Mouse (Mus musculus) gastrocnemius, adult 18-20 months (tissue): ENCODE data around the gene Ppp2ca. TPM values are rescaled to one million over a fixed set of nuclear protein-coding genes. Genes with fewer than 3 reads are reported as not detected.
"Not testable (repeated sequence)": the region's sequence is repeated elsewhere in the genome, so short reads cannot be mapped to it uniquely, and the experiment has no call there.

Experiments
- DNase-seq: peaks from one replicate; pipeline ENCODE4 v3.0.0; 2021; ENCODE audit warnings: low spot score
- microRNA-seq: library from miRNA; unstranded; fragments of <30 nt; microRNA quantifications from one replicate; pipeline ENCODE4 v1.2.0, GENCODE M21; 2021
- total RNA-seq, 2 experiments: library from RNA; stranded (reverse); gene quantifications; 2 replicates each; pipeline ENCODE4 v1.2.3; 2021

Ppp2ca gene
- total RNA-seq, 2 experiments from 2014 or later, result 38.8 to 50.3 TPM

DNA sequence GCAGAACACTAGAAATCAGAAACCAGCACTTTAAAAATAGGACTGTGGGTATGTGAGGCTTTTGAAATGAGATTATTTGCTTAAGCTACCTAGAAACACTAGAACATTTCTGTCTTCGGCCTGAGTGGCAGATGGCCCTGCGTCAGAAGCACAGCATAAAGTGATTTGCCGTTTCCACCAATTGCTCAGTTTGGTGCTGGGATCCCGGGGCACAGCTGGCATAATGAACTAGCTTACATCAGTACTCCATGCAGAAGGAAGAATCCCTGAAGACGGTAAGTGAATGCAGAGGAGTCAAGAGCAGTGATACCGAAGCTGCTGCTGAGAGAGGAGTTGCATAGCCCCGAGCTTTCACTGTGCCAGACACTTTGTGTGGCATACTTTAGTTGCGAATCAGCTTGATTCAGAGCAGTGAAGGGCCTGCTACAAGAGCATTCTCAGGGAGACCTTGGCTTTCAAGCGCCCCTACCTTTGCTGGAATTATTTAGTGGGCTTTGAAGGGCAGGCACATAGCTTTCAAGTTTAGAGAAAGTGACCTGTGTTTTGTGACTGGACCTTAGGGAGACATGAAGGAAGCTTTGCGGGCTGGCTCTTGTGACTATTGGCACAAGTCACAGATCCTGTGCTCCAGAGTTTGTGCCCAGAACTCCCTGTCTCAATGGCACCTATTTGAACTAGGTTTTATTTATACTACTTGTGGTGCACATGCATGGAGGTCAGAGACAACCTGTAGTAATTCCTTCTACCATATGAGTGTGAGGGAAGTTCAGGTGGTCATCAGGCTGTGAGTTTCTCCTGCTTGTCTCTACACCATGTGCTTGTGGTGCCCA is 31.4 kb downstream of the Ppp2ca start:
- peak; percentile 23 for DNase-seq

GRCm38 (mm10) chr11:52130451-52131068 is 32.1 kb downstream of the Ppp2ca start:
- no peak for DNase-seq

GRCm38 (mm10) chr11:52143675-52144074 is 45.2 kb downstream of the Ppp2ca start:
- DNase-seq, result not testable (repeated sequence)

- DNase-seq, result not testable (repeated sequence)
These were observed 46.9 kb downstream of the Ppp2ca start, which contains the start of gene Olfr1373 for GRCm38 (mm10) chr11:52145428-52145827. Gene Olfr1373 (minus strand): TSS chr11:52145528.

DNA sequence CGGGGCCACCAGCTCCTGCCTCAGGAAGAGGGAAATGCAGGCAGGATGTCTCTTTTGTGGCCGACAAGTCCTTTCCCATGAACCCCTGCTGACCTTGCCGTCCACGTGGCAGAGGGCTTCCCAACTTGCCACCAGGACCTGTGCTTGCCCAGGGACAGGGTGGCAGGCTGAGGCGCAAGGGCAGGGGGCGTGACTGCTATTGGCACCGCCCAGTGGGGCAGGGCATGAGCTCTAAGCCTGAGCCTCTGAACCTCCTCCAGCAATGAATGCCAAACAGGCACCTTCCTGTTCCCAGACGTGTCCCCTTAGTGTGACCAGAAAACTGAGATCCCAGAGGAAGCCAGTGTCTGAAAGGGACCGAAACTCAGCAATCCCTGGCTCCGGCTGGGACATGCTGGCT is 65.4 kb downstream of the Ppp2ca start:
- DNase-seq, result peak; percentile 33

DNA sequence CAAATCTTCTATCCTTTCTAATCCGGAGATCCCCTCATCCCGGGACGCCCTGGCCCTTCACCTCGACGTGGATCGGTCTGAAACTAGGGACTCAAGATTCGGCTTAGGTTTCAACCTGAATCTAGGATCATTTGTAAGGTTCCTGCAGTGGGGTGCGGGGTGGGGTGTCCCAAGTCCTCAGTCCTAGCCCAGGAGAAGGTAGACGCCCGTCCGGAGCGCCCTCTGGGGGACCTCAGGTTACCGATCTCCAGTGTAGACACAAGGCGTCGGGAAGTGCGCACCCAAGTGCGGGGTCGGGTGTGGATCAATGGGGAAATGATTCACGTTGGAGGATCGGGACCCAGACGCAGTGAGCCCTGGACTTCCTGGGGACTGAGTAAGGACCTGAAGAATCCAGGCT is 68.6 kb downstream of the Ppp2ca start:
- DNase-seq, result peak; percentile 30

DNA sequence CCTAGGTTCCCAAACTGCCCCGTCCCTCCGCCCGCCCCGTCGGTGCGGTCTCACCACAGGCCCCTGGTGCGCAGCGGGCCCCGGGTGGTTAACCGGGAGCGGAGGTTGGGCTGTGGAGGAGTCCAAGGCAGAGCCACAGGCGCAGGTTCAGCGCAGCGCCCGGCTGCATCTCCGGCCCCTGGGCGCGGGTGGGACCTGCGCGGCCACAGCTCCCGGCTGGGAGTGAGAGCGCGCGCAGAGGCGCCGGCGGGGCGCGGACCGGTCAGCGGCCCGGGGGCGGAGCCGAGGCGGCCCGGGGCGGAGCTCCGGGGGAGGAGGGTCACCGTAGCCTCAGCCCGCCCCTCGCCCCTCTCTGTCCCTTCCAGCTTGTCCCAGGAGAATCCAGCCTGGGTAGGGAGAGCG is 69.4 kb downstream of the Ppp2ca start:
- DNase-seq, result not testable (repeated sequence)

- DNase-seq, result no peak
These were observed 70.0 kb downstream of the Ppp2ca start for GRCm38 (mm10) chr11:52168461-52168860.

Small RNAs within 50 kb of the gene (microRNA-seq; reads per million reads assigned to microRNA genes)
- gene Gm24157 (not detected), gene Mir3061 (74.0 reads per million, percentile 55 among the genes with 10 or more reads in this experiment)

Other genes starting within 250 kb of the Ppp2ca start
- gene Jade2, start 241.0 kb upstream of the Ppp2ca start, total RNA-seq, result 1 to 10 TPM; 6.5 to 9.4 TPM
- gene Cdkn2aipnl, start 131.0 kb upstream of the Ppp2ca start, total RNA-seq, result 10 to 100 TPM; 24.3 to 27.2 TPM
- 100 to 1,000 TPM; 574 to 604 TPM for gene Ube2b, start 97.9 kb upstream of the Ppp2ca start, total RNA-seq
- 1 to 10 TPM; 3.0 to 4.6 TPM for gene Cdkl3, start 94.5 kb upstream of the Ppp2ca start, total RNA-seq
- gene Olfr1373, start 46.8 kb downstream of the Ppp2ca start, total RNA-seq, result not detected
- gene Olfr1371, start 115.3 kb downstream of the Ppp2ca start, total RNA-seq, result not detected
- gene Skp1a, start 133.3 kb downstream of the Ppp2ca start, total RNA-seq, result 100 to 1,000 TPM; 289 to 291 TPM
- gene Tcf7, start 184.3 kb downstream of the Ppp2ca start, total RNA-seq, result under 1 TPM; 0.23 to 0.50 TPM